Mouse (Mus musculus) ES-Bruce4 (cell line): ENCODE data around the gene Limd1. TPM values are rescaled to one million over a fixed set of nuclear protein-coding genes. Genes with fewer than 3 reads are reported as not detected.

Experiments used
- H3K27ac ChIP-seq: 2 replicates; pipeline ENCODE4 v1.5.1; 2012; ENCODE audit warnings: low read length, inconsistent platforms; ENCODE audit not compliant: insufficient read depth
- H3K27me3 ChIP-seq: 2 replicates; pipeline ENCODE4 v1.6.1; 2012; ENCODE audit warnings: mild to moderate bottlenecking, low read length, inconsistent platforms; ENCODE audit not compliant: control insufficient read depth, poor library complexity, insufficient read depth, severe bottlenecking
- H3K36me3 ChIP-seq: 2 replicates; pipeline ENCODE4 v1.6.1; 2012; ENCODE audit warnings: inconsistent platforms, mild to moderate bottlenecking, low read length, moderate library complexity; ENCODE audit not compliant: control insufficient read depth, poor library complexity, insufficient read depth, severe bottlenecking
- H3K4me1 ChIP-seq: one replicate; pipeline ENCODE4 v1.8.1; 2011; ENCODE audit warnings: low read length; ENCODE audit not compliant: control insufficient read depth, insufficient read depth
- H3K4me3 ChIP-seq: 2 replicates; pipeline ENCODE4 v1.5.1; 2011; ENCODE audit warnings: low read depth, mild to moderate bottlenecking, low read length
- H3K9ac ChIP-seq: 2 replicates; pipeline ENCODE4 v1.6.1; 2012; ENCODE audit warnings: low read depth, mild to moderate bottlenecking, inconsistent platforms; ENCODE audit not compliant: poor library complexity, severe bottlenecking
- H3K9me3 ChIP-seq: replicated peaks from 2 replicates; pipeline ENCODE4 v1.6.1; 2012; ENCODE audit warnings: mild to moderate bottlenecking, low read length, inconsistent platforms; ENCODE audit not compliant: control insufficient read depth, poor library complexity, insufficient read depth, severe bottlenecking
- CTCF ChIP-seq: IDR thresholded peaks from one replicate; pipeline ENCODE4 v1.8.1; 2011; ENCODE audit warnings: low read depth, low read length
- EP300 ChIP-seq: IDR thresholded peaks from 2 replicates; pipeline ENCODE4 v1.6.1; 2011; ENCODE audit warnings: low read depth, low read length; ENCODE audit not compliant: insufficient read depth
- POLR2A ChIP-seq: IDR thresholded peaks from one replicate; pipeline ENCODE4 v1.8.1; 2011; ENCODE audit warnings: low read length; ENCODE audit not compliant: insufficient read depth
- polyA plus RNA-seq: library from polyadenylated mRNA; stranded (reverse); fragments of >200 nt; gene quantifications from 2 replicates; pipeline ENCODE4 v1.2.4, GENCODE M21; 2011; ENCODE audit warnings: low read depth; ENCODE audit not compliant: missing spikeins, insufficient read depth, insufficient read length

Gene Limd1
- polyA plus RNA-seq, 1 experiment: 23.3 TPM

DNA sequence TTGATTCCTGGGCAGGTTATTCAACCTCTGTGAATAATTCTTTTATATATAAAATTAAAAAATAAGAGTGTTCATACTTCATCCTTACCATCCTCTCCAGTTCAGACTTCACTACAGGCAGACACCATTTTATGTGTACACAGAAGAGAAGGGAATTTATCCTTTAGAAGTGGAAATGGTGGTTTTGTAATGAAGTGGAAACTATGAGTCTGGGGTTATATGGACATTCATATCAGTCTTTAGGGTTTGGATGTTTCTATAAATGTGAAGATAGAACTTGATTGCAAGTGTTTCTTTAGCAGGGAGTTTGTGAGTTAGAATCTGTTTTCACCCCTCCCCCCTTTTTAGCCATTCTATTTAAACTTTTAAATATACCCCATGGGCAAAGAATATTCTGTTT, 52.7 kb downstream of the Limd1 start:
- Histone ChIP-seq H3K9me3 (no peaks in the 10 kb centered on the region), H3K4me1 (peaks cover 2% of the 10 kb centered on the region), H3K4me3 (no peak overlapping the region), H3K27me3 (no peaks in the 10 kb centered on the region), H3K36me3 (no peaks in the 10 kb centered on the region), H3K27ac (no peak overlapping the region), H3K9ac (no peak overlapping the region)
- TF ChIP-seq CTCF (no peak), EP300 (no peak), POLR2A (no peak)

GRCm38 (mm10) chr9:123536613-123537012, 58.1 kb downstream of the Limd1 start:
- Histone ChIP-seq H3K4me3 (no peak overlapping the region), H3K9me3 (no peaks in the 10 kb centered on the region), H3K9ac (no peak overlapping the region), H3K27me3 (no peaks in the 10 kb centered on the region), H3K36me3 (no peaks in the 10 kb centered on the region), H3K27ac (no peak overlapping the region), H3K4me1 (no peaks in the 10 kb centered on the region)
- TF ChIP-seq POLR2A (no peak), EP300 (no peak), CTCF (no peak)

DNA sequence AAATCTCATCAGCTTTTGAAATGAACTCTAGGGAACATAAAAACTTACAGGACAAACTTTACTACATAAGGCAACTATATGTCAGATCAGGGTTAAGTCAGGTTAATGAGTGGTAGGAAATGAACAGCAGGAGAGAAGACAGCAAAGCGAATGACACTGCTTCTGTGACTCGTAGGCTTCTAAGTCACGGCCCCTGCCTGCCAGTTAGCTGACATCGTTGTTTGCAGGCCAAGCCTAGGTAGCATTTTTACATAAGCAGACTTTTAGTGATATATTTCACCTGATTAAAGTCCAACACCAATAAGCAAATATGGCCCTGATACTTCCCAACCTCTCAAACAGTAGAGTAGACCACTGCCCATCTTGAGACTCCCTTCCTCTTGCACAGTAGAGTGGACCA, 59.7 kb downstream of the Limd1 start:
- H3K9ac ChIP-seq: no peak overlapping the region
- no peak for TF ChIP-seq CTCF
- H3K9me3 ChIP-seq: no peaks in the 10 kb centered on the region
- H3K4me1 ChIP-seq: no peaks in the 10 kb centered on the region
- no peak overlapping the region for H3K4me3 ChIP-seq
- no peaks in the 10 kb centered on the region for H3K27me3 ChIP-seq
- no peak overlapping the region for H3K27ac ChIP-seq
- no peaks in the 10 kb centered on the region; the same call in 1 of the 2 replicates for H3K36me3 ChIP-seq

- H3K27me3 ChIP-seq: no peaks in the 10 kb centered on the region
- no peaks in the 10 kb centered on the region for H3K4me1 ChIP-seq
- no peaks in the 10 kb centered on the region for H3K9me3 ChIP-seq
- no peak overlapping the region for H3K9ac ChIP-seq
- TF ChIP-seq POLR2A (no peak), CTCF (no peak), EP300 (no peak)
- no peaks in the 10 kb centered on the region; the same call in 1 of the 2 replicates for H3K36me3 ChIP-seq
- H3K27ac ChIP-seq: no peak overlapping the region
- H3K4me3 ChIP-seq: no peak overlapping the region
Observed at GRCm38 (mm10) chr9:123539093-123539492, 60.6 kb downstream of the Limd1 start.

GRCm38 (mm10) chr9:123539823-123540222, 61.3 kb downstream of the Limd1 start:
- Histone ChIP-seq H3K27me3 (no peaks in the 10 kb centered on the region), H3K4me3 (no peak overlapping the region), H3K36me3 (no peaks in the 10 kb centered on the region; the same call in 1 of the 2 replicates), H3K9ac (no peak overlapping the region), H3K27ac (no peak overlapping the region), H3K9me3 (no peaks in the 10 kb centered on the region), H3K4me1 (no peaks in the 10 kb centered on the region)
- TF ChIP-seq CTCF (no peak), POLR2A (no peak), EP300 (no peak)

- peaks cover 6% of the 10 kb centered on the region; the same call in 1 of the 2 replicates for H3K36me3 ChIP-seq
Observed at GRCm38 (mm10) chr9:123554599-123554998, 76.1 kb downstream of the Limd1 start.

More at GRCm38 (mm10) chr9:123554599-123554998, 76.1 kb downstream of the Limd1 start:
- no peaks in the 10 kb centered on the region for H3K27me3 ChIP-seq
- TF ChIP-seq EP300 (peak; percentile 55; the same call in 1 of the 2 replicates), POLR2A (no peak)
- H3K4me3 ChIP-seq: no peak overlapping the region
- H3K27ac ChIP-seq: no peak overlapping the region
- H3K9me3 ChIP-seq: no peaks in the 10 kb centered on the region
- H3K4me1 ChIP-seq: no peaks in the 10 kb centered on the region
- H3K9ac ChIP-seq: no peak overlapping the region

Other genes starting within 250 kb of the Limd1 start
- gene Tmem158, start 217.9 kb upstream of the Limd1 start, polyA plus RNA-seq: 5.2 and 5.4 TPM in 2 replicates
- gene Lars2, start 111.8 kb upstream of the Limd1 start, polyA plus RNA-seq: 6,627 and 6,889 TPM in 2 replicates
- 49.9 and 57.0 TPM in 2 replicates for gene Sacm1l, start 51.1 kb downstream of the Limd1 start, polyA plus RNA-seq
- gene Slc6a20b, start 153.9 kb downstream of the Limd1 start, polyA plus RNA-seq: 1.4 TPM in 2 replicates
- not detected in 2 replicates for gene Ccr9, start 199.7 kb downstream of the Limd1 start, polyA plus RNA-seq
- not detected in 2 replicates for gene Slc6a20a, start 200.2 kb downstream of the Limd1 start, polyA plus RNA-seq
- 26.9 and 30.3 TPM in 2 replicates for gene Lztfl1, start 239.0 kb downstream of the Limd1 start, polyA plus RNA-seq